Mouse (Mus musculus): ENCODE measurements around the gene Rnf208. TPM values are rescaled to one million over a fixed set of nuclear protein-coding genes. Genes with fewer than 3 reads are reported as not detected.
A peak's percentile ranks its signal among the peaks of the same experiment; 100 is the strongest.

The Rnf208 gene
- 18.4 and 22.9 TPM in 2 replicates for polyA plus RNA-seq (2015; fragmentation: Nextera tagmentation; extraction: Ambion mirVana)

GRCm38 (mm10) chr2:25242101-25242506 lies at the start of gene Rnf208, which contains the start of gene Cysrt1:
TSS of gene Rnf208 (plus strand) at chr2:25242255.
TSS of gene Cysrt1 (minus strand) at chr2:25242452.
- WGBS = under 1% methylated on average over 52 of the region's 59 CpGs
- H3K4me1 ChIP-seq = peaks cover 29% of the 10 kb centered on the region
- H3K9me3 ChIP-seq (replicated peaks) = no peaks in the 10 kb centered on the region
- H3K9ac ChIP-seq = peak within 1 kb of the TSS; percentile 26
- H3K4me2 ChIP-seq (replicated peaks) = peak within 1 kb of the TSS; percentile 94
- peak within 1 kb of the TSS; percentile 56 for H3K4me3 ChIP-seq (replicated peaks)
- no peak for ATAC-seq (ENCODE audit: insufficient number of reproducible peaks, low FRiP score, low TSS enrichment, low read depth)
- H3K27me3 ChIP-seq = peaks cover 24% of the 10 kb centered on the region
- H3K27ac ChIP-seq (replicated peaks) = peak within 1 kb of the TSS; percentile 81
- peaks cover 11% of the 10 kb centered on the region; the same call in 1 of the 2 replicates for H3K36me3 ChIP-seq

GRCm38 (mm10) chr2:25193330-25193770 lies 48.7 kb upstream of the Rnf208 start:
- H3K36me3 ChIP-seq = 0 out of 2 replicates have a peak, but pooled peaks cover 4% of the 10 kb centered on the region
- peak; percentile 70 for ATAC-seq (ENCODE audit: insufficient number of reproducible peaks, low FRiP score, low TSS enrichment, low read depth)

GRCm38 (mm10) chr2:25194006-25194405 lies 48.0 kb upstream of the Rnf208 start:
- Histone ChIP-seq H3K4me3 (replicated peaks) (no peak overlapping the region), H3K27me3 (peaks cover 26% of the 10 kb centered on the region), H3K9me3 (replicated peaks) (no peaks in the 10 kb centered on the region), H3K36me3 (peaks cover 10% of the 10 kb centered on the region), H3K4me2 (replicated peaks) (no peak overlapping the region; the same call in 1 of the 2 replicates), H3K4me1 (peaks cover 32% of the 10 kb centered on the region), H3K27ac (replicated peaks) (peak overlapping the region; percentile 28; the same call in 1 of the 2 replicates), H3K9ac (no peak overlapping the region)
- ATAC-seq (ENCODE audit: insufficient number of reproducible peaks, low FRiP score, low TSS enrichment, low read depth) = no peak
- whole genome bisulfite sequencing = 59% methylated on average over 5 of the region's 5 CpGs

More at GRCm38 (mm10) chr2:25193330-25193770, 48.7 kb upstream of the Rnf208 start:
- H3K4me1 ChIP-seq = peaks cover 32% of the 10 kb centered on the region
- no peak overlapping the region for H3K9ac ChIP-seq
- H3K9me3 ChIP-seq (replicated peaks) = no peaks in the 10 kb centered on the region
- peak overlapping the region; percentile 28; the same call in 1 of the 2 replicates for H3K27ac ChIP-seq (replicated peaks)
- H3K27me3 ChIP-seq = peaks cover 26% of the 10 kb centered on the region
- under 1% methylated on average over 6 of the region's 6 CpGs for WGBS
- H3K4me3 ChIP-seq (replicated peaks) = no peak overlapping the region
- H3K4me2 ChIP-seq (replicated peaks) = no peak overlapping the region; the same call in 1 of the 2 replicates

- Histone ChIP-seq H3K27me3 (peaks cover 26% of the 10 kb centered on the region), H3K27ac (replicated peaks) (0 out of 2 replicates have a peak overlapping the region, but pooled peaks have one; percentile 28), H3K4me1 (peaks cover 32% of the 10 kb centered on the region), H3K4me2 (replicated peaks) (peak overlapping the region; percentile 45), H3K9me3 (replicated peaks) (no peaks in the 10 kb centered on the region), H3K36me3 (peaks cover 15% of the 10 kb centered on the region), H3K9ac (no peak overlapping the region), H3K4me3 (replicated peaks) (no peak overlapping the region; the same call in 1 of the 2 replicates)
- WGBS = 81% methylated on average over 17 of the region's 17 CpGs
- ATAC-seq (ENCODE audit: insufficient number of reproducible peaks, low FRiP score, low TSS enrichment, low read depth) = no peak
Measured at GRCm38 (mm10) chr2:25194486-25195171, 47.4 kb upstream of the Rnf208 start.

- WGBS = 21% methylated on average over 55 of the region's 55 CpGs
- Histone ChIP-seq H3K4me1 (peaks cover 32% of the 10 kb centered on the region), H3K27me3 (peaks cover 26% of the 10 kb centered on the region), H3K4me3 (replicated peaks) (peak overlapping the region; percentile 33), H3K9ac (peak overlapping the region; percentile 4; the same call in 1 of the 2 replicates), H3K27ac (replicated peaks) (peak overlapping the region; percentile 69), H3K4me2 (replicated peaks) (peak overlapping the region; percentile 45), H3K9me3 (replicated peaks) (no peaks in the 10 kb centered on the region), H3K36me3 (peaks cover 23% of the 10 kb centered on the region)
- ATAC-seq (ENCODE audit: insufficient number of reproducible peaks, low FRiP score, low TSS enrichment, low read depth) = no peak
Measured at GRCm38 (mm10) chr2:25195211-25196156, 46.6 kb upstream of the Rnf208 start.

- H3K4me3 ChIP-seq (replicated peaks) = peak within 1 kb of the TSS; percentile 33
- peak within 1 kb of the TSS; percentile 4; the same call in 1 of the 2 replicates for H3K9ac ChIP-seq
- WGBS = 7% methylated on average over 8 of the region's 8 CpGs
- H3K4me1 ChIP-seq = peaks cover 32% of the 10 kb centered on the region
- peak within 1 kb of the TSS; percentile 45 for H3K4me2 ChIP-seq (replicated peaks)
- H3K36me3 ChIP-seq = peaks cover 32% of the 10 kb centered on the region
- peaks cover 26% of the 10 kb centered on the region for H3K27me3 ChIP-seq
- peak; percentile 55; the same call in 1 of the 2 replicates for ATAC-seq (ENCODE audit: insufficient number of reproducible peaks, low FRiP score, low TSS enrichment, low read depth)
- peak within 1 kb of the TSS; percentile 69 for H3K27ac ChIP-seq (replicated peaks)
- H3K9me3 ChIP-seq (replicated peaks) = no peaks in the 10 kb centered on the region
Measured at GRCm38 (mm10) chr2:25196172-25196954, 45.7 kb upstream of the Rnf208 start, which contains the start of gene Tor4a. TSS of gene Tor4a (minus strand) at chr2:25196886.

GRCm38 (mm10) chr2:25197191-25197590 lies 44.9 kb upstream of the Rnf208 start:
- Histone ChIP-seq H3K4me1 (peaks cover 32% of the 10 kb centered on the region), H3K27me3 (peaks cover 26% of the 10 kb centered on the region), H3K4me2 (replicated peaks) (peak overlapping the region; percentile 45), H3K27ac (replicated peaks) (peak overlapping the region; percentile 69), H3K9me3 (replicated peaks) (no peaks in the 10 kb centered on the region), H3K9ac (no peak overlapping the region), H3K4me3 (replicated peaks) (no peak overlapping the region), H3K36me3 (peaks cover 40% of the 10 kb centered on the region)
- 18% methylated on average over 2 of the region's 2 CpGs for WGBS
- ATAC-seq (ENCODE audit: insufficient number of reproducible peaks, low FRiP score, low TSS enrichment, low read depth) = no peak

GRCm38 (mm10) chr2:25197946-25198345 lies 44.1 kb upstream of the Rnf208 start:
- Histone ChIP-seq H3K27ac (replicated peaks) (no peak overlapping the region), H3K4me2 (replicated peaks) (no peak overlapping the region), H3K9ac (no peak overlapping the region), H3K4me1 (peaks cover 31% of the 10 kb centered on the region), H3K27me3 (peaks cover 26% of the 10 kb centered on the region), H3K4me3 (replicated peaks) (no peak overlapping the region), H3K9me3 (replicated peaks) (no peaks in the 10 kb centered on the region), H3K36me3 (peaks cover 48% of the 10 kb centered on the region)
- ATAC-seq (ENCODE audit: insufficient number of reproducible peaks, low FRiP score, low TSS enrichment, low read depth) = no peak

- no peak overlapping the region for H3K27ac ChIP-seq (replicated peaks)
- WGBS = 97% methylated on average over 2 of the region's 2 CpGs
- H3K9ac ChIP-seq = no peak overlapping the region
- no peak overlapping the region for H3K4me2 ChIP-seq (replicated peaks)
- no peak for ATAC-seq (ENCODE audit: insufficient number of reproducible peaks, low FRiP score, low TSS enrichment, low read depth)
- peaks cover 11% of the 10 kb centered on the region for H3K27me3 ChIP-seq
- H3K36me3 ChIP-seq = peaks cover 75% of the 10 kb centered on the region
- H3K4me1 ChIP-seq = peaks cover 14% of the 10 kb centered on the region
- no peak overlapping the region for H3K4me3 ChIP-seq (replicated peaks)
- no peaks in the 10 kb centered on the region for H3K9me3 ChIP-seq (replicated peaks)
Measured at GRCm38 (mm10) chr2:25200631-25201030, 41.4 kb upstream of the Rnf208 start.

GRCm38 (mm10) chr2:25203631-25204214 lies 38.3 kb upstream of the Rnf208 start:
- 66% methylated on average over 4 of the region's 4 CpGs for WGBS
- Histone ChIP-seq H3K27ac (replicated peaks) (no peak overlapping the region), H3K36me3 (peaks cover 90% of the 10 kb centered on the region), H3K9ac (no peak overlapping the region), H3K4me3 (replicated peaks) (no peak overlapping the region), H3K4me2 (replicated peaks) (no peak overlapping the region), H3K27me3 (no peaks in the 10 kb centered on the region), H3K9me3 (replicated peaks) (no peaks in the 10 kb centered on the region), H3K4me1 (0 out of 2 replicates have a peak, but pooled peaks cover 3% of the 10 kb centered on the region)
- ATAC-seq (ENCODE audit: insufficient number of reproducible peaks, low FRiP score, low TSS enrichment, low read depth) = no peak; the same call in 1 of the 2 replicates
